Mouse (Mus musculus): ENCODE results near the gene Cklf. TPM values are rescaled to one million over a fixed set of nuclear protein-coding genes. Genes with fewer than 3 reads are reported as not detected.
"Not testable (repeated sequence)": the region's sequence is repeated elsewhere in the genome, so short reads cannot be mapped to it uniquely, and the experiment has no call there.

Cklf gene
- polyA plus RNA-seq, 1 experiment from 2014 or later, result 35.7 TPM

DNA sequence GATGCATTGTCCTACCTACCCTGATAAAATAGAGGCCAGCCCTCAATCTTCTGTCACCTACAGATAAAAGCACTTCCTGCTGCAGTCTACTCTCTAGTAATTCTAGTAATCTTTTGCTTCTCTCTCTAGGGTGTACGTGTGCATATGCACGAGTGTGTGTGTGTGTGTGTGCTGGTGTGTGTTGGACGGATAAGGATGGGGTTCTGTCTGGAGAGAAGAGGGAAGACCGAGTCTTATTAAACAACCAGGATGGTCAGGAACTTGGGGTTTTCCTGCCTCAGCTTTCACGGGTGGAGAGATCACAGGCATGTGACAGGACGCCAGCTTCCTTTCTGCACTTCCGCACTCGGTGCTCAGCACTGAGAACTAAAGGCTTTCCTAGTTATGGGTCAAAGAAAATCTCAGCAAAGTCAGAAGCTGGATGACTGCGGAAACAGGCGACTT is 11.2 kb upstream of the Cklf start:
- peaks cover 77% of the 10 kb centered on the region for H3K36me3 ChIP-seq
- H3K4me3 ChIP-seq, result no peak overlapping the region
- H3K9ac ChIP-seq, result no peak overlapping the region
- 86% methylated on average over 10 of the region's 10 CpGs for WGBS
- H3K4me1 ChIP-seq (replicated peaks), result no peaks in the 10 kb centered on the region
- no peak for ATAC-seq (ENCODE audit: low FRiP score, low read depth)
- H3K4me2 ChIP-seq, result no peak overlapping the region
- H3K27ac ChIP-seq (replicated peaks), result no peak overlapping the region
- H3K27me3 ChIP-seq, result no peaks in the 10 kb centered on the region
- no peaks in the 10 kb centered on the region for H3K9me3 ChIP-seq

DNA sequence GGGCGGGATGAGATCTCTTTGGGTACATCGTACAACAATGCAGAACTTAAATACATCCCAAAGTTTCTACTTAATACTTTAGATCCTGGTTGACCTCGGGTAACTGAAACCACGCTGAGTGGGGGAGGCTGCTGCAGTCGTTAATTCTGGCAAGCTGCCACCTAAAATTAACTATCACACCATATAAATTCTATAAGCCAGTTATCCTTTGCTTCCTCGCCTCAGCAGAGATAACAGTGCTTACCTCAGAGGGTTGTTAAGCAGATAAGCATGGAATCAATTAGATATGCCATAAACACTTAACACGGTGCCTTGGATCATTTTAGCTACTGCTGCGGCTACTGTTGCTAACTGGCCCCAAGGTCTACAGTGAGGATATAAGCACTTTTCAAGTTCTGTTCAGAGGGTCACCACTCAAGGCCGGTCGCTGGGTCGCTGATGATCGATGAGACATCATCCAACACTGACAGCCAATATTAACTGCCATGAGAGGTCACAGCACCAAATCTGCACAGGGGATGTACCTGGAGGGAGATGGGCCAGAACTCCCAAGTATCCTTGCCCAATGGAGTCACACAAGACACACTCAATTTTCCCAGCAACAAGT is 8.5 kb upstream of the Cklf start:
- Histone ChIP-seq H3K9me3 (no peaks in the 10 kb centered on the region), H3K27me3 (no peaks in the 10 kb centered on the region), H3K4me2 (no peak overlapping the region), H3K27ac (replicated peaks) (no peak overlapping the region), H3K9ac (no peak overlapping the region), H3K4me3 (no peak overlapping the region), H3K36me3 (peaks cover 63% of the 10 kb centered on the region), H3K4me1 (replicated peaks) (peaks cover 8% of the 10 kb centered on the region)
- WGBS, result 78% methylated on average over 12 of the region's 12 CpGs
- no peak for ATAC-seq (ENCODE audit: low FRiP score, low read depth)

GRCm38 (mm10) chr8:104246621-104247020 is 4.0 kb upstream of the Cklf start:
- H3K27ac ChIP-seq (replicated peaks), result no peak overlapping the region
- H3K4me1 ChIP-seq (replicated peaks), result peaks cover 27% of the 10 kb centered on the region
- H3K9me3 ChIP-seq, result no peaks in the 10 kb centered on the region
- H3K27me3 ChIP-seq, result no peaks in the 10 kb centered on the region
- WGBS, result 88% methylated on average over 4 of the region's 4 CpGs
- H3K36me3 ChIP-seq, result peaks cover 21% of the 10 kb centered on the region
- H3K9ac ChIP-seq, result no peak overlapping the region
- no peak overlapping the region for H3K4me2 ChIP-seq
- ATAC-seq (ENCODE audit: low FRiP score, low read depth), result no peak
- no peak overlapping the region for H3K4me3 ChIP-seq

DNA sequence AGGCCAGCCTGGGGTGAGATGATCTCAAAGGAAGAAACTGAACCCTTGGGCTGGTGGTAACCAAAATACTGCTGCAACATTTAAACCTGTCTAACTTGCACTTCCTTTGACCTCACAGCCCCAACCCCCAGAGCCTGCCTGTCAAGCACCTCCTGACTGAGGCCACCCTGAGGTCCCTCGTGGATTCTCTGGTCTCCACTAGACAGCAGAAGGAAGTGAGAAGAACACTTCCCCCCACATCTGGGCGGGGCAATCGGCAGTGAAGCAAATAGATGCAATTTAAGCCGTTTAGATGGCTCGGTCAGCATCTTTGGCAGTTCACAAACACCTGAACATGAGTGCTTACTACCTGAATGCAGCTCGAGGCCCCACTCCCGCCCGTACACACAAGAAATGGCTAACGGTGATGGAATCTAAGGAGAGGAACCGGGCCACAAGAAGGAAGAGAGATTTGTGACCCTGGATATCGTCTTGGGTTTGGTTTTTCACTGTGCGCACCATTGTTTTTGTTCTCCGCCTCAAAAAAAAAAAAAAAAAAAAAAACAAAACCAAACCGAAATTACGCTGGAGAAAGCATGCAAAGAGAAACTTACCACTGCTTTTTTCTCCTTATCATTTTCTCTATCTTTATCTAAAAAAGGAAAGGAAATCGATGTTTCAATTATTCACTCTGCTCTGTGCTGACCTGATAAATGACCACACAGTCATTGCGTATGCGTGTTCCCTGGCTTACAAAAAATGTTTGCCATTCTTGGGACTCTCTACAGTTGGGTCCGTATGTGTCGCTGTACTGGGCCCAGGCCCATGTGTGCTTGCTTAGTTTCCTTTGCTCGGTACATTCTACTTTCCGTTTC is 3.4 kb upstream of the Cklf start:
- 76% methylated on average over 22 of the region's 22 CpGs for WGBS
- Histone ChIP-seq H3K36me3 (peaks cover 15% of the 10 kb centered on the region), H3K9me3 (no peaks in the 10 kb centered on the region), H3K9ac (peak overlapping the region; percentile 81), H3K4me3 (peak overlapping the region; percentile 84), H3K27ac (replicated peaks) (no peak overlapping the region), H3K4me2 (peak overlapping the region; percentile 86), H3K4me1 (replicated peaks) (peaks cover 32% of the 10 kb centered on the region), H3K27me3 (no peaks in the 10 kb centered on the region)
- ATAC-seq (ENCODE audit: low FRiP score, low read depth), result no peak

DNA sequence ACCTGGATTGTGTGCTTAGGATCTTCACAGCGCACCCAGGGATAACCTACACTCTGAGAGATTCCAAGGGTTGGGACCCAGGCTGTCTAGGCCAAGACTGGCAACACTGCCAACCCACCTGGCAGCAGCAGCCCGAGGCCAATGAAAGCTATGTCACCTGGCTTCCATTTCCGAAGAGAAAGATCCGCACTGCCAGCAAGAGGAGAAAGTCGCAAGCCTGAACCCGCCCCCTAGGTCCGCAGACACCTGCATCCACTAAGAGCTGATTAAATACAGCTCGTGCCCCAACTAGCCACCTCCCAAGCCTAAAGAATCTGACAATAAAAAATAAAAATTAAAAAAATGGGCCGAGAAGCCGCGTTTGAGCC is 2.8 kb upstream of the Cklf start:
- Histone ChIP-seq H3K4me3 (peak overlapping the region; percentile 84), H3K36me3 (peaks cover 9% of the 10 kb centered on the region; the same call in 1 of the 2 replicates), H3K27me3 (no peaks in the 10 kb centered on the region), H3K27ac (replicated peaks) (peak overlapping the region; percentile 72), H3K9ac (peak overlapping the region; percentile 81), H3K4me2 (peak overlapping the region; percentile 86), H3K4me1 (replicated peaks) (peaks cover 32% of the 10 kb centered on the region), H3K9me3 (no peaks in the 10 kb centered on the region)
- no peak for ATAC-seq (ENCODE audit: low FRiP score, low read depth)
- 5% methylated on average over 11 of the region's 11 CpGs for WGBS

DNA sequence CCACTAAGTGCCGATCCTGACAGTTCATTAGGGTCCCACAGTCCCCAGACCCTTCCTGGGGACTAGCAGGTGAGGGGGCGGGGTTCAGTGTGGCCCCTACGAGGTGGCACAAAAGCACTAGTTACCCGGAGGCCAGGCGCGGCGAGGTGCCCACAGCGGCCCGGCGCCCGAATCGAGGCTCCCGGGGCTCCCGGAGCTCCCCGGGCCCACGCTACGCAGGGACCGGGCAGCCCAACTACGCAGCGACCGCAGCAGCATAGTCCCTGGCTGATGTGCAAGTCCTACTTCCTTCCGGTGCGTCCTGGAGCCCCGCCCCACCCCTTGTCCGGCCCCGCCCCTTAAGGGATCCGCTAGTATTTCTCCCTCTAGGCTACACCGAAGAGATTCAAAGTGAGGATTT is 2.4 kb upstream of the Cklf start, which contains the start of gene Tk2:
TSS of gene Tk2 (minus strand) at position 283 of the 400 bp plus-strand sequence.
- H3K36me3 ChIP-seq, result 0 out of 2 replicates have a peak, but pooled peaks cover 5% of the 10 kb centered on the region
- H3K4me2 ChIP-seq, result peak within 1 kb of the TSS; percentile 86
- peaks cover 32% of the 10 kb centered on the region for H3K4me1 ChIP-seq (replicated peaks)
- H3K9me3 ChIP-seq, result no peaks in the 10 kb centered on the region
- H3K27ac ChIP-seq (replicated peaks), result peak within 1 kb of the TSS; percentile 72
- no peaks in the 10 kb centered on the region for H3K27me3 ChIP-seq
- peak; percentile 94 for ATAC-seq (ENCODE audit: low FRiP score, low read depth)
- H3K9ac ChIP-seq, result peak within 1 kb of the TSS; percentile 81
- whole genome bisulfite sequencing, result under 1% methylated on average over 28 of the region's 28 CpGs
- peak within 1 kb of the TSS; percentile 84 for H3K4me3 ChIP-seq

GRCm38 (mm10) chr8:104249442-104249996 is 1.1 kb upstream of the Cklf start:
- no peak for ATAC-seq (ENCODE audit: low FRiP score, low read depth)
- Histone ChIP-seq H3K9me3 (no peaks in the 10 kb centered on the region), H3K4me1 (replicated peaks) (peaks cover 32% of the 10 kb centered on the region), H3K9ac (no peak overlapping the region), H3K27ac (replicated peaks) (no peak overlapping the region), H3K4me2 (no peak overlapping the region), H3K36me3 (0 out of 2 replicates have a peak, but pooled peaks cover 4% of the 10 kb centered on the region), H3K4me3 (no peak overlapping the region), H3K27me3 (no peaks in the 10 kb centered on the region)
- WGBS, result 90% methylated on average over 7 of the region's 7 CpGs

GRCm38 (mm10) chr8:104251461-104251860 is 800 bp downstream of the Cklf start:
- H3K4me1 ChIP-seq (replicated peaks), result peaks cover 31% of the 10 kb centered on the region
- H3K9me3 ChIP-seq, result no peaks in the 10 kb centered on the region
- WGBS, result 2% methylated on average over 7 of the region's 7 CpGs
- H3K4me3 ChIP-seq, result peak overlapping the region; percentile 70
- ATAC-seq (ENCODE audit: low FRiP score, low read depth), result no peak
- peak overlapping the region; percentile 82 for H3K4me2 ChIP-seq
- H3K27me3 ChIP-seq, result no peaks in the 10 kb centered on the region
- H3K27ac ChIP-seq (replicated peaks), result no peak overlapping the region
- H3K9ac ChIP-seq, result peak overlapping the region; percentile 62
- H3K36me3 ChIP-seq, result no peaks in the 10 kb centered on the region

DNA sequence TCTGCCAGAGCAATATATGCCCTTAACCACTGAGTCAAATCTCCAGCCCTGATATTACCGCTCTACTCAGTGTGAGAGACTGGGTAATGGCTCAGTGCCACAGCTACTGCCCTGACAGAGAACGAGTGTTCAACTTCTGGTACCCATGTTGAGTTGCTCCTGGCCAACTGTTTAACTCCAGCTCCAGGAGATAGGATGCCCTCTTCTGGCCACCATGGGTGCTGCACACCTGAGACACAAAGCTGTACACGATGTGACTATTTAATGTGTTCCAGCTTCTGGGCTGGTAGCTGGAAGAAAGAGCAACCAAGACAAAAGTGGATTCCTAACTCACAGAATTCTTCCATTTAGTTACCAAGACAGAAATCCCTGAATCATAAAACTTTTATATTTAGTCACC is 2.4 kb downstream of the Cklf start:
- no peak for ATAC-seq (ENCODE audit: low FRiP score, low read depth)
- H3K27me3 ChIP-seq, result no peaks in the 10 kb centered on the region
- H3K9me3 ChIP-seq, result peaks cover 3% of the 10 kb centered on the region; the same call in 1 of the 2 replicates
- H3K4me1 ChIP-seq (replicated peaks), result peaks cover 15% of the 10 kb centered on the region
- peaks cover 8% of the 10 kb centered on the region for H3K36me3 ChIP-seq
- no peak overlapping the region for H3K4me2 ChIP-seq
- no peak overlapping the region for H3K9ac ChIP-seq
- WGBS, result 89% methylated on average over 3 of the region's 3 CpGs
- H3K4me3 ChIP-seq, result no peak overlapping the region
- H3K27ac ChIP-seq (replicated peaks), result no peak overlapping the region

GRCm38 (mm10) chr8:104261802-104262201 is 11.1 kb downstream of the Cklf start:
- not testable (repeated sequence) for H3K27me3 ChIP-seq; ATAC-seq (ENCODE audit: low FRiP score, low read depth); H3K4me3 ChIP-seq; H3K4me2 ChIP-seq; H3K4me1 ChIP-seq (replicated peaks); H3K9me3 ChIP-seq; H3K9ac ChIP-seq; H3K27ac ChIP-seq (replicated peaks)
- WGBS, result 94% methylated on average over 5 of the region's 5 CpGs
- H3K36me3 ChIP-seq, result peaks cover 27% of the 10 kb centered on the region

GRCm38 (mm10) chr8:104264271-104264935 is 13.7 kb downstream of the Cklf start:
- ATAC-seq (ENCODE audit: low FRiP score, low read depth); H3K4me2 ChIP-seq; H3K4me1 ChIP-seq (replicated peaks); H3K9ac ChIP-seq; H3K36me3 ChIP-seq; H3K9me3 ChIP-seq; H3K27me3 ChIP-seq; H3K4me3 ChIP-seq; H3K27ac ChIP-seq (replicated peaks): not testable (repeated sequence)
- 95% methylated on average over 22 of the region's 22 CpGs for WGBS

DNA sequence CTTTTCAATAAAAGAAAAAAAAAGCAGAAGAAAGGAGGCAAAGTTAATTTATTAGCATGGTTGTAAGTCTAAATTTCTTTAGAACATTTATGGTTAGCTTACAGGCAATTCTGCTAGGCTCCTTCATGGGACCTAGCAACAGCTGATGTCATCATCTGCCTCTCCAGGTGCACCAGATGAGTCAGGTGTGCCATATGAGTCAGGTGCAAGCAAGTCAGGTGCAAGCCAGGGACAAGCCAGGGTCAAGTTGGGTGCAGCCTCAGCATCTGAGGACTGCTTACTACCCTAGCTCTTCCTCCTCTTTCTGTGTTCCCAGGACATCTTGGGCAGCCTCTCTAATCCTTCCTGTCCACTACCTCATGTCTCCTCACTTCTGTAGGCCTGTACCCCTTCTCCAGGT is 17.7 kb downstream of the Cklf start:
- ATAC-seq (ENCODE audit: low FRiP score, low read depth), result no peak
- Histone ChIP-seq H3K4me1 (replicated peaks) (no peaks in the 10 kb centered on the region), H3K9ac (no peak overlapping the region), H3K9me3 (no peaks in the 10 kb centered on the region), H3K36me3 (peaks cover 4% of the 10 kb centered on the region; the same call in 1 of the 2 replicates), H3K27ac (replicated peaks) (no peak overlapping the region), H3K27me3 (no peaks in the 10 kb centered on the region), H3K4me3 (no peak overlapping the region), H3K4me2 (no peak overlapping the region)

Data from hindbrain, embryonic 15.5 days (tissue).